Mouse (Mus musculus): ENCODE measurements at regions not wholly inside any gene's neighbourhood (a gene's known extent, or its start where the extent isn't known, plus 50 kb on each side); places are given as distances from the start of the nearest gene placed in this dataset.

DNA sequence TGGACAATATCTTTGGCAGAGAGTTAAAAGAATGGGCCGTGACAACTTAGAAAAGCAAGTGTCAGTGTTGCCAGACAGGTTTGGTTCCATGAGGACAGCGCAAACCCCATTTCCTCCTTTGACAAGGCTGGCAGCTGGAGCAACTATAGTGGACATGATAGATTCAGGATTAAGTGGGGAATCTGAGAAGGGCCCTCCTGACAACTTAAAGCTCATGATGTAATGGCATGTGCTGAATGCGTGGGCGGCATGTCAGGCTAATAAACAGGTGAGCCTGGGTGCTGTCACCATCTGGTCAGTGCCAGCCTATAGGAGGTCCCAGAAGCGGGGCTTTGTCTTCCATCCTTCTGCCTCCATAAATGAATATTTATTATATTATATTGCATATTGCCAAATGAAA, 326.3 kb downstream of the Gm11361 start:
- in situ Hi-C loops (cut with MboI, MseI): no loop called here

DNA sequence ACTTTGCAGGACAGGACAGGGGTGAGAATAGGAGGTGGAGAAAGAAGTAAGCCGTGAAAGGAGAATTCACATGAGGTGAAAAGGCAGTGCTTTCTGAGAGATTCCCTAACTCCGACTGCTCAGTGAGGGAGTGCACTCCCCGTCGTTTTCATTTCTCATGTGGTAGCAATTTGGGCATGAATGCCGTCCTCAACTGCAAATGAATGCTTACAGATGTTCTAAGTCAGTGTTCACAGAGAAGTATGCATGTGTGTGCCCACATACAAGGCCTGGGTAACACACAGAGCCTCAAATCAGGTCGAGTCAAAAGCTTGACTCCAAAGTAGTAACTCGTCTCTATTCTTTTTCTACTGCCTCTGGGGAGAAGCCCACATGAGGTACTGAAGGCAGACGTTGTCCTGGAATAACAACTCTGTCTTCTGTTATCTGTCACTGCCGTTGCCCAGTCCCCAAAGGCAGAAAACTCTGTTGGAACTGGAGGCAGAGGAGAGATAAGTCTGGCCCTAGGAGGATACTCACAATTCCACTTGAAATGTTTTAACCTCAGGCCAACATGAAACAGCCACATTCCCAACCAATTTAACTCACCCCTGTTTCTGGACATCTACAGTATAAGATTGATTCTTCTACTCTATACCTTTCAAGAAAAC, 318.0 kb downstream of the Gm11361 start:
- in situ Hi-C loops (cut with MboI, MseI): no loop called here

DNA sequence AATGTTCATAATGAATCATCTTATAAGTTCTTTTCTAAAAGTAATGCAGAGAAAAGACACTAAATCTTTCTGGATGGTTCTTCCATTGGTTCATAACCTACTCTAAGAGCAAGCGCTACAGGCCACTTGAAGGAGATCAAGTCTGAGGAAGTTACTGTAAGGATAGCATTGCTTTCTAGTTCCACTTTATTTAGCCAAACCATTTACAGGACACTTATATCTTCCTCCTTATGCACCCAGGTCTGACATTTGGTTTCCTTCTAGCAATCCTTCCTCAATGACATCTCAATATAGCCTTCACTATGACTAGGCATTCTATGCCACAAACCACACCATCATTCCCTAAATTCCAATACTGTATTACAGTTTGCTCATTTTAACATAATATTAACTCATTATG, 316.0 kb downstream of the Gm11361 start:
- in situ Hi-C loops (cut with MboI, MseI): no loop called here

DNA sequence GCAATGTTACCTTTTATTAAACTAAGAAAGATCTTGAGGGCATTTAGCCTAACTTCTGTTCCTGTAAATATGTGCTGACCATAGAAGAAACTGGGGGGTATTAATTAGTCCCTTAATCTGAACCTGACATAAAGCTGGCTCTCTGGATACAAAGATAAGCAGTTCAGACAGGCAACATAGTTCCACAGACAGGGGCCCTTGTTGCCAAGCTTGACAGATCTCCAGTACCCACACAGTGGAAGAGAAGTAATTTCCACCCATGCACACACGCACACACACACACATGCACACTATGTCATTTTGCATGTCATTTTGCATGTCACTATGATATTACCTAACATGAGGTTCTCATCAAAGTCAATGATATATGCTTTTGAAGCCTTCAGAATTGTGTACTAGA, 315.1 kb downstream of the Gm11361 start:
- in situ Hi-C loops (cut with MboI, MseI): no loop called here

DNA sequence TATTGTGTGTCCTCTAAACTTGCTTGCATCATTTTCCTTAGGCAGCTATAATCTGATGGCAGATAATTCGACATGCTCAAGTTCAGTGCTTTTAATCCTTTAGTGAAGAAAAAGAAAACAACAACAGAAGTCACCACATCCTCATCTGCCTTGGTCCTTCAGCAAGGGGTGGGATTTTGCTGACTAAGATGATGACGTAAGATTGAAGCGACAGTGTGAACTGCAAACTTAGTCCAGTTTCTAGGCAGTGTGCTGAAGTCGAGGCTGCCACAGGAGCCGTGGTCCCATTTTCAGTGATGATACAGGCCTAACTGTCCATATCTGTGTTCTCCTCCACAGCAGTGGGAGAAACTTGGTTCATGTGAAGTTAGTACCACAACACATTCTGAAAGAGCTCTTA, 314.4 kb downstream of the Gm11361 start:
- in situ Hi-C loops (cut with MboI, MseI): no loop called here

DNA sequence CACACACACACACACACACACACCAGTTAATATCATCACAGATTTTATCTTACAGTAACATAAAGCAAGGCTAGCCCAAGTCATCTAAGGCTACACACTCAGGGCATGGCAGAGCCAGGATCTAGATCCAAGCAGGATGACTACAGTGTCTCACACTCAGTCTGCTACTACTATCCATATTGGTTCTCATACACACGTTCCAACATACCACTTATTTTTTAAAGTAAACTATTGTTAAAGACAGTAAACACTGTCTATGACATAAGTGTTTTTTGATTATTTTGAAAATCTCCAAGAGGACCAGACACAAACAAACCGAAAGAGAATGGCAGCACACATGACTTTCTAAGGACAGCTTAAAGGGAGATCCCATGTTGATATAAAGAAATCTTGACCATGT, 306.3 kb downstream of the Gm11361 start:
- in situ Hi-C loops (cut with MboI, MseI): no loop called here

DNA sequence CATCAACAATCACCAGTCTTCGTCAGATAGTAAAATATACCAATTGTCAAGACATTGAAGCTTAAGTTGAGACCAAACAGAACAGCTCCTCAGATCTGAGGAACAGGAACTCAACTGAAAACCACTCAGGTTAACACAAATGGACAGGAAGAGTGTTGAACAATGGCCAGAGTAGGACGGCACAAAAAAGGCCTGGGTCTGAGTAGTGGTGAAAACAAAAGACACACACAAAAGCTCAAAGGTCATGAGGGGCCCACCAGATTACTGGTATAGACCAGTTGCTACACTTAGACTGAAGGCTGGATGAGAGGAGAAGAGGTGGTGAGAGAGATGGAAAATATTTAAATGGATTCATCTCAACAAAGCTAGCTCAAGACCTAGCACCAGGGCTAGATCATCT, 302.8 kb downstream of the Gm11361 start:
- in situ Hi-C loops (cut with MboI, MseI): no loop called here

DNA sequence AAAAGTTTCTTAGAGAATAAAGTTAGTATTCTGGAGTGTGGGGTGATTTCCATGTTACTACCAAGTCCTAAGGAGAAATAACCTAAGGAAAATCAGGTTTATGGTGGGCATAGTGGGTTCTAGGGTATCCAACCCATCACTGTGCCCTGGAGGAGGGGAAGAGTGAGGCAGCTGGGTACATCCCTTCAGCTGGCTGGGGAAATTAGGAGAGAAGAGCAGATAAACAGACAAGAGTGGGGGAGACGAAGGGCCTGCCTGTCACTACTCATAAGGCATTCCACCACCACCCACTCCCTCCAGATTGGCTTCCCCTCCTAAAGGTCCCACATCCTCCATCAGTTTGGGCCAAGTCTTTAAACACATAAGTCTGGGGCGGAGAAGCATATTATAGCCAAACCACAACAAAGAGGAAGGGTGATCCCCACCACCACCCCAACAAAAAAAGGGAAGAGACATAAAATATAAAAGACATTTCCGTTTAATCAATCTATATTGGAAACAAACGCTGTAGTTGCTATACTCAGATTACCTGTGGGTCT, 299.8 kb downstream of the Gm11361 start:
- in situ Hi-C loops (cut with MboI, MseI): loop anchor here in 1 of 2 experiments (10.0 kb wide), 1 partner anchor 1278 kb away; no protein-coding TSS in a partner anchor

DNA sequence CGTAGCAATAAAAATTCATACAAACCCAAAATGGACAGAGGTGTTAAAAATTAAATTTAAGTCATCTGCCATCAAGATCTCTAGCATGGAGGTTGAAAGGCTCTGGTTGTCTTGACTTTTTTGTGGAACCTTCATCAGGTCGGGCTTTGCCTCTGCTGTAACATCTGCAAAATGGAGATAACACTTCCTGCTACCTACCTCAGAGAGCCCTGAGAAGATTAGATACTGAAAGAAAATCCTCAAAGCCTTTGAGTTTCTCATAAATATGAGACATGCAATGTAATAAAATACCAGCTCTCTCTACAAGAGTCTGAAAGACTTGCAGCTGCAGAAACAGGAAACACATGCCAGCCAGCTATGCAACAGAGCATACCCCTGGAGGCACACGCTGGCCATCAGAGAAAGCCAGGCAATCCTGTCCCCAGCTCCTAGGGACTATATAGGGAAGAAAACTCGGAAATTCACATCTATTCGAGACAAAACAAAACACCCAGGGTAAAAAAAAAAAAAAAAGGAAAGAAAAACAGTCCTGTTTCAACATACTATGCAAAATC, 299.1 kb downstream of the Gm11361 start:
- in situ Hi-C loops (cut with MboI, MseI): loop anchor here in 1 of 2 experiments (10.0 kb wide), 1 partner anchor 1278 kb away; no protein-coding TSS in a partner anchor

DNA sequence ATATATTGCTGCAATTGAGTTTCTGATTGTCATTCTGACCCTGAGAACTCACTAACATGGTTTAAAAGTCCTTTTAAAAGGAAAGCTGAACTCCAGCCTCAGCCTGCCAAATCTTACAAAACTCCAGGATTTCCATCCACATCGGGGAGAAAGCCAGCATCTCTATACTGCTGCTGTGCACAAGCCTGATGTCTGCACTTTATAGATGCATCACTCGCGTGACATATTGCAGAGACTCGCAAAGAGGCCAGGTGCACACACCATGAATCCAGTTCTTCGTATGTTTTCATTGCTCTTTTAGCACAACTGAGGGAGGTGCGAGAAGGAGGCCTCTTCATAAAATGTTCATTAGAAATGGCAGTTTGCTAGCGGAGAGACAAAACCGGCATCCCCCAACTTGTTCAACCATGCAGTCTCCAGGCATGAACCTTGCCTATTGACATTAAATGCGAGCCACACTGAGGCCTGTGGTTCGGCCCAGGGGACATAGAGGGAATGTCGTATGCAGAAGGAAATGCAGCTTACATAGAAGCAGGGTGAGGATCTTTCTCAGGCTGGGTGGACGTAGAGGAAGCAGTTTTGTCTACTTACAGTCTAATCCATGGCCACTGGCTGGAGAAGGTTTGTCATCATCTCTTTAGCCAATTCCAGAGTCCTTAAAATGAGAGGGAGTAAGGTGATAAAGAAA, 297.0 kb downstream of the Gm11361 start:
- in situ Hi-C loops (cut with MboI, MseI): loop anchor here in 1 of 2 experiments (10.0 kb wide), 1 partner anchor 1281 kb away; no protein-coding TSS in a partner anchor

DNA sequence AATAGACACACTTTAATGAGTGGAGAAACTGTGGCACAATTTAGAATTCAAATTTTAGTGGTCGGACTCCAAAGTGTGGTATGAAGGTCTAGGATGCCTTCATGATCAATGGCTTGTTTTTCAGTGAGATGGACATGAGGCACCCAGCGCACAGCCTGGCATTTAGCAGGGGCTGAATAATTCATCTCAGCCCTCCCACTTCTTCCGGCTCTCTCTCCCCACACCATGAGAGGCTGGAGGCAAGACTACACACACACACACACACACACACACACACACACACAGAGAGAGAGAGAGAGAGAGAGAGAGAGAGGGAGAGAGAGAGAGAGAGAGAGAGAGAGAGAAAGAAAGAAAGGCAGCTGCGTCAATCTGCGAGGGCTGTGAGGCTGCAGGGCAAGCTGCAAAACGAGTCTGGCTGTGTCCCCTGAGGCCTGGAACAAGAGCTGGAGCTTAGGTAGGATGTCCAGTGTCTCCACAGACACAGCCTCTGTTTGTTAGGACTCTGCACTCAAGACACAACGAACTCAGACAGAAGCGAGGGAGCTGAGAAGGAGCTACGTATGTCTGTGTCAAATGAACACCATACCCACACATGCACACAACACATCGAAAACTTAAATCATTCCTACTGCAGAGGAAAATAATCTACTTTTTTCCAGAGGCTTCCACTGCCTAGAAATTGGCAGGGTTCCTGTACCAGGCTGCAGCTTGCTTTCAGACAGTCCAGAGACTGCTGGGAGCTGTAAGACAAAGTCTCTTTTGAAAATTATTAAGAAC, 295.8 kb downstream of the Gm11361 start:
- in situ Hi-C loops (cut with MboI, MseI): loop anchor here in 1 of 2 experiments (10.0 kb wide), 1 partner anchor 1282 kb away; no protein-coding TSS in a partner anchor

DNA sequence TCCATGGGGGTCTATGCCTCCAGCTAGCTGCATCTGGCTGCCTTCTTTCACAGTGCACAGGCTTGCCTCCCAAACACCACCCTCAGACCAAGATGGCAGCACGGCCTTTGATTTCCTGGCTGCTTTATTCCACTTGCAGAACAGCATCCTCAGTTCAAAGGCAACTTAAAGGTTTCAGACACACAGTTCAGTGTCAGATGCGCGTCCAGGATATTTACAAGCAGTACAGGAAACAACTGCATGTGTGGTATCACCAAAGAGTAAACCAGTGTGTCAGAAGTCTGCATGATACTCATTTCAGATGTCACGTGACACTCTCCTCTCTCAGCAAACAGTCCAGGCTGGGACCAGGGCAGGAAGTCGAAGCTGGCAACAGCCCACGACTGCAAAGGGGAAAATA, 294.2 kb downstream of the Gm11361 start:
- in situ Hi-C loops (cut with MboI, MseI): loop anchor here in 1 of 2 experiments (10.0 kb wide), 1 partner anchor 1283 kb away; no protein-coding TSS in a partner anchor

DNA sequence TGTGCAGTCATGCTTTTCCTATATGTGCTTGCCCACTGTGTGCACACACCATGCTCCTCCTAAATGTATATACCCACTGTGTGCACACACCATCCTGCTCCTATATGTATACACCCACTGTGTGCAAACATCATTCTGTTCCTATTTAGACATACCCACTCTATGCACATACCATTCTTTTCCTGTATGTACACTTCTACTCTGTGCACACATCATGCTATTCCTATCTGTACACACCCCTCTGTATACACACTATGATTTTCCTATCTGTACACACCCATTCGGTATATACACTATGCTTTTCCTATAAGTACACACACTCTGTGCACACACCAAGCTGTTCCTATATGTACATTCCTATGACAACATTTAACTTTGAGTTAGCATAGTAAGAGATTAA, 288.5 kb downstream of the Gm11361 start:
- in situ Hi-C loops (cut with MboI, MseI): no loop called here

DNA sequence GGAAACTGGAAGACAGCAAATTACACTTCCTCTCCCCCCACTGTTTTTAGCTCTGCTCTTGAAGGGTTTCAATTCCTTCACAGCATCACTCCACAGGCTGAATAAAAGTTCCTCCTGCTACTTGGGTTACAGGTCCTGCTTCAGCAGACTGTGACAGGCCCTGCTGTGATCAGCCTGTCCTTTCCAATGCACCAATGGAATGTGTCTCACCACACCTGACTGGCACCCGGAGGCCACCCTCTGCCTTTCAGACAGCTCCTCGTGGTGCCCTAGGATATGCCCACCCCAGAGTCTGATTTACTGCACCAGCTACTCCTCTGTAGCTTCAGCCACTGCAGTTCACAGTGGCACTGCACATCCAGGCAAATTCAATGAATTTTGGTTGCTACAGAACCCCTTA, 288.0 kb downstream of the Gm11361 start:
- in situ Hi-C loops (cut with MboI, MseI): no loop called here

DNA sequence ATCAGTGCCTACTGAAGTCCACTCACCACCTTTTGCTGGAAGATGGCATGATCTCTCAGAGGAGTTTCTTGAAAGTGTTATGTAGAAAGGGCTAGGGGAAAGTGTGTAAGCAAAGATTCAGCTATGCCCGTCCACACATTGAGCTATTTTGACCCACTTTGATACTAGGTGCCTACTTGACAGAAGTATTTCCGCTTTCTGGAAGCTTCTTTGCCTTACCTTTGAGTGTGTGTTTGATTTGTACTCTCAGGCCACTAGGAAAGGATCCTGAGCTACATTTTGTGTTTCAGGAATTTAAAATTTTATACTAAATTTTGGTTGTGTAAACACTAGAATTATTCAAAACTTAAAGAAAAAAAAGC, 287.5 kb downstream of the Gm11361 start:
- in situ Hi-C loops (cut with MboI, MseI): no loop called here

DNA sequence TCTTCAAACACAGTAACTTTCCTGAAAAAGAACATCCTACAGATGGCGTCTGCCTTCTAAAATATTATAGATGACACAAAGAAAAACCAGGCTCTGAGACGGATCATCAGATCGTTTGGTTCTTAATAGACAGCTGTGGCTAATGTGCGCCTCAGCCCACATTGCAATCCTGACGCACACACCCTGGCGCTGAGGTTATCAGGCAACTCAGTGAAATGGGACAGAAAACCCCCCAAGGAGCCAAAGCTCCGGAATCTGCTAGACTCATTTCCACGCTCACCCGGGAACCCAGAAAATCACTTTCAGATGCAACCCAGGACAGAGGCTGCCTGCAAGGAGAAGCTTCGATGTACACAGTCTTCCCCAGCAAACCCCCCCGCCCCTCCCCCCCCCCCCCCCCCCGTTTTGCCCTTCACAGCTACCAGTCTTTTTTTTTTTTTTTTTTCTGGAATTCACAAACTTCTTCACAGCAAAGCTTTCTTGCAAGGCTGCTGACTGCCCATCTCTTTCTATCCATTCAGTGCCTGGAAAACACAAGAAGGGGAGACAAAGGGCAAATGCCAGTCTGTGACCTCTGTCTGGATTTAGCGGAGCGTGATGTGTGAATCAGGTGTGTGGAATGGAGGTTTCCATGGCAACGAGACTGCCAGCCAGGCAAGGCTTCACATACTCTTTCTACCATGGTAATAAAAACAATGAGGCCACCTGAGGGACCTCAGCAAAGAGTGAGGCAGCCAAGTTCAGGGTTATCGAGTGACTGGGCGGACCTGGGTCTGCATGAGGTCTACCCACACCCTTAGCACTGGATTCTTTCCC, 286.9 kb downstream of the Gm11361 start:
- in situ Hi-C loops (cut with MboI, MseI): no loop called here

DNA sequence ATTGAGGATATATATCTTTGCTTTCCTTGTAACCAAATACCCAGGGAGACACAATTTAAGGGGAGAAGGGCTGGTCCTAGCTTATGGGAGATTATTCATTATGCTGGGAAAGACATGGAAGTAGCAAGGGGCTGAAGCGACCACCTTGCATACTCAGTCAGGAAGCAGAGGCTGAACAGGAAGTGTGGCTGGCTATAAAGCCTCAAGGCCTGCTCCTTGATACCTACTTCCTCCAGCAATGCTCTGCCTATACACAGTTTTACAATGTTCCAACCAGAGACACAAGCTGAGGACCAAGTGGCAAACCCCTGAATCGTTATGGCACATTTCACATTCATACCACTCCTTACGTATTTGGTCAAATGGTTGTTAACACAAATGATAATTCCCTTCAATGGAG, 284.3 kb downstream of the Gm11361 start:
- in situ Hi-C loops (cut with MboI, MseI): no loop called here

DNA sequence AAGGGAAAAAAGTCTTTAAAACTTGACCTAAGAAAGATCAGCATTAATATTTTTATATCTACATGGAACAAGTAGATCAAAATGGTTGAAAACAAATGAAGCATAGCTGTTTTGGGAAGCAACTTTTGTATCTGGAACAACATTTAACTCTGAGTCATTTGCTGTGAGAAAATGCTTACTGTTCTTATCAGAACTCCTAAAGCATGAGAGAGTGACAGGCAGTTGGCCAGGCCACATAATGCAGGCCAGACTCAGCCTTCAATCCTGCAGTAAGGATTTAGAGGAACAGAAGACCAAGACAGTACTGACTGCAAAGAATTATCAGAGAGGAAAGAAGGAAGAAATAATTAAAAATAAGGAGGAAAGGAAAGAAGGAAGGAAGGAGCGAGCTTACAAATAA, 275.8 kb downstream of the Gm11361 start:
- in situ Hi-C loops (cut with MboI, MseI): no loop called here

DNA sequence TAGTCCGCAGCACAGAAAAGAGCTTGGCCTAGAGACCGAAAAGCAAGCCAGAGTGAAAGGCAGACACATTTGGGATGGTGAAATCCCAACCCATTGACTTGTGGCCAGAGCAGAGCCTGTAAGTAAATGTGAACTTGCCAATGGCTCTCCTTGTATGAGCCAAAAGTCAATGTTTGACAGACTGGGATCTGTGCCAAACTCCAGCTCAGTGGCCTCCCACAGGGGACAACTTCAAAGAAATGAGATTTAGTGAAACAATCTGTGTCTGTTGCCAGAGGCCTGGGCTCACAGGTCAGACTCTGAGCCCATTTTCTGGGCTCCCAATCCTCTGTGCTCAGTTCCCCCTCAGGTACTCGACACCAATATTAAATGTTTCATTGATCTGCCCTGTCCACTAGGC, 274.9 kb downstream of the Gm11361 start:
- in situ Hi-C loops (cut with MboI, MseI): no loop called here

DNA sequence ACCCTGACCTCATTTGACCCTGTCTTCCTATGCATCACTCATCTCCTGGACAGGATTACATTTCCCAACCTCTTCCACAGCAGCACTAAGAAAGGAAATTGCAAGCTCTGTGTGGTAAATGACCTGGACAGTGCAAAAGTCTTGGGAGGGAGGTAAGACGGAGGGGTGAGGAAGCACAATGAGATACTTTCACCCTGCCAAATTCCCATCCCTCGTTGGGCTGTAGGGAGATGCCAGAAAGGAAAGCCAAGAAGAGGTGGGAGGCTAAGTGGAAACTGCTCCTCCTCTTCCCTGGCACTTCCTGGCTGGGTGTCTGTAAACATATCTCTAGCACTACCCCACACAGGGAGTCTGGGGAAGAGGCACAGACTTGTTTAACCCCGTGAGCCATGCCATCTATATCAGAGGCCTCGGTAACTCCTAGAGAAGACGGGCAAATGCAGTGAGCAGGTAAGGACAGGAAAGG, 274.2 kb downstream of the Gm11361 start:
- in situ Hi-C loops (cut with MboI, MseI): no loop called here

DNA sequence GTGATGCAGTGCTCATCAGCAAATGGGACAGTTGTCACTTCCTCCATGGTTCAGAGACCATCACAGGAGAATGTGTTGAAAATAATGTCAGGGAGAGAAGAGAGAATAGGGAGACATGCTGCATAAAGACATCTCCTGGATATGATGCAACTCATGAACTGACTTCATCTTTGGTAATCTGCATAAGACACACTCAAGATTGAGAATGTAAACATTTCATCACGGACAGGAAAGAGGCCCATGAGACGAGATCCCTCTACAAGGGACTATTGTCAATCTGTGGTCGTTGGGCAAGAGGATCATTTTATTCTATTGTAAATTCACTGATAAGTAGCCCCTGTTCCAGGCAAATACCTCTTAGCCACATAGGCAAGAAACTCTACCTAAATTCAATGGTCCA, 273.6 kb downstream of the Gm11361 start:
- in situ Hi-C loops (cut with MboI, MseI): no loop called here

Data from T-helper 17 cell (primary cell).